Mouse (Mus musculus) ovary, postnatal 36 days (tissue): Measurements from ENCODE around the gene Wasf2.
A peak's percentile ranks its signal among the peaks of the same experiment; 100 is the strongest.
"Not testable (repeated sequence)": the region's sequence is repeated elsewhere in the genome, so short reads cannot be mapped to it uniquely, and the experiment has no call there.

Experiments
- DNase-seq: peaks from one replicate; pipeline ENCODE4 v3.0.0; 2022; ENCODE audit warnings: low spot score, mixed read lengths

The Wasf2 gene

DNA sequence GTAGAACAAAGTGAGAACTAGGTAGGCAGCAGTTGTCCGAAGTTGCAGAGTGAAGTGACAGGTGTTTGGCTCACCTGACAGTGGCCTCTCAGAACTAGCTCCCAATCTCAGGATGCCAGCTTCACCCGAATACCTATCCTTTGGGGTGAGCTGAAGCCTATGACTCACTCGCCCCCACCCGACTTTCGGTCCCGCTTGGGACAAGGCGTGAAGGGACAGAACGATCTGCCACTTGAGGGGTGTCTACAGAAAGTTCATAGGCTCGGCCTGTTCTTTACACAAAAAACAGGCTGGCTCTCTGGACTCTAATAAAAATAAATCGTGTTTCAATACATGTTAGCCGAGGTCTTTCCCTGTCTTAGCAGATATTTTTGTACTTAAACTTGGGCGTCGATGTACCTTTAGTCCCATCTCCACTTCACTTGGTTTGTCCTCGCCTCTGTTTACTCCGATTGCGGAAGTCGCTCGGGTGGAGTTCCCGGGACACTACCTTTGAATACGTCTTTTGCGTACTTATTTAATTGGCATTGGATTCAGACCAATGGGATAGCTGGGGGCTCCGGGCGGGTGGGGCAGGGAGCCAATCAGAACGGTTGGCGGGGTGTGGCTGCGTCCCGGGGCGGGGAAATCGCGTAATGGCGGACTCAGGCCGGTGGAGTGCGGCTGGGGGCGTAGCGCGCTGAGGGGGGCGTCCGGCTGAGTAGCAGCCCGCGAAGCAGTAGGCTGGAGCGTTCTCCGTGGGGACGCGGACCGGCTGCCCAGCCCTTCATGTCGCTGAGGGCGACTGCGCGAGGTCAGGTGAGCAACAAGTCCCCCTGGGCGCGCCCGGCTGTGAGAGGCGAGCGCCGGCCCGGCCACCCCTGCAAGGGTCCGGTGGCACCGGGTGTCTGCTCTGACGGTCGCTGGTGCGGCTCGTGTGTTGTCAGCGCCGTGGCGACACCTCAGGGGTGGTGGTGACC, at the start of gene Wasf2:
Gene Wasf2, plus strand, starts transcription at position 575 of the 959 bp plus-strand sequence.
- peak; percentile 89 for DNase-seq

GRCm38 (mm10) chr4:133080862-133081261, 49.4 kb upstream of the Wasf2 start:
- no peak for DNase-seq

DNA sequence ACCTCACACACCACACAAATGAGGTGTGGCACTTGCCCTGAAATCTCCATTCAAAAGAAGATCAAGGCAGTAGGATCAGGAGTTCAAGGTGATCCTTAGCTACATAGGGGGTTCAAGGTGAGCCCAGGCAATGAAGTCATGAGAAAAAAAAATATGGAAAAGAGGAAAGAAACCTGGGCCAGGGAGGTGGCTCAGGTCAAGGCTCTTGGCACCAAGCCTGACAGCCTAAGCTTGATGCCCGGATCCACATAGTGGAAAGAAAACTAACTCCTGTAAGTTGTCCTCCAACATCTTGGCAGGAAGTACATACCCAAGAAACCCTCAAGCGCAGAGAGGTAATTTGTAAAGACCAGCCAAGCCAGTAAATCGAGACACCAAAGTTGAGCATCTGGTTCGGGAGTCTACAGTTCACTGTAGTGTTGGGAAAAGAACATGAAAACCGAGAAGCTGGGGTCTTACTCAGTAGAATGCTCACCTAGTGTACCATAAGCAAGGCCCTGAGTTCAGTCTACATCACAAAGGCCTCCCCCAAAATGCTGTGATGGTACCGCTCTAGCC, 48.0 kb upstream of the Wasf2 start:
- DNase-seq = no peak

- peak; percentile 68 for DNase-seq
Observed at GRCm38 (mm10) chr4:133083991-133084861, 46.1 kb upstream of the Wasf2 start.

- DNase-seq = peak; percentile 77
Observed at GRCm38 (mm10) chr4:133085011-133085782, 45.1 kb upstream of the Wasf2 start.

DNA sequence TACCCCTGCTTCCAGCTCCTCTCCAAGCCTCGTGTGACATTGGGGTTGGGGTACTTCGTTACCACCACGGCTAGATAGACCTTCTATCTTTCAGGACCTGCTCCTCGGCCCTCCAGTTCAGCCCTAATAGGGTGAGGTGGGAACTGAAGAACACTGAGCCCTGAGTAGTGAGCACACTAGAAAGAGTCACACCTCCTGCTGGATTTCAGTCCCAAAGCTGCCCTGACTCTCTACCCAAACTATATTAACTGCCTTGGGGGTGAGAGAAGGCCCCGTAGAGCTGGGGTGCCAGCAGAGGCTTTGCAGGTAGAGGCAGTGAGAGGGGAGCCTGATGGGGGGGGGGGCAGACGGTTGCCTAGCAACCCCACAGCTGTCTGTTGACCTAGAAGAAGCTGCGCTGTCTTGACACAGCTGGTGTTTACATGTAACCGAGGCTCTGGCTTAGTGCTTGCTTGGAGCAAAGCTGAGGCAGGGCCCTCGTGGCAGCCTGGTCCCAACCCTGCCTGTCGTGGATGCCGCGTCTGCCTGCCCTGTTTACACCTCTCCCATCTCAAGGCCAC, 44.4 kb upstream of the Wasf2 start:
- DNase-seq = no peak

DNA sequence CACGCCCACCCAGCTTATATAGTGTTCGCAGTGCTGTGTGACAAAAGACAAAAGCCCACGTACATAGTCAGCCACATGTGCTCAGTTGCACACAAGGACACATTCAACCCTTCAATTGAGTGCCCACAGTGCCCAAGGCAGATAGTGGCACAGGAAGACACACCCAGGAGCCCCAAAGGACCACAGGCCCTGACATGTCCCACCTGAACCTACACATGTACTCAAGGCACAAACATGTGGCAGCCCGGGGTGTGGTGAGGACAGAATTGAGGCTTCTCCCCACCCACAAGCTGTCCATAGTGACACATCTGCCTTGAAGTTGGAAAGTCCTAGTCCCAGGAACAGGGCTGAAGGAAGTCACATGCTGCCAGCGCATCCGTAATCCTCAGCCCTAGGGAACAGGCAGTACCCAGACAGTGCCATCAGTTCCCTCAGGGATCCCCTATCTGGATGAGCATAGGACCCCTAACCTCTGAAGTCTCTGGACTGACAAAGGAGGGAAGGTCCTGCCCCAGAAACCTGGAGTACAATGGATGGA, 43.1 kb upstream of the Wasf2 start:
- DNase-seq = no peak

DNA sequence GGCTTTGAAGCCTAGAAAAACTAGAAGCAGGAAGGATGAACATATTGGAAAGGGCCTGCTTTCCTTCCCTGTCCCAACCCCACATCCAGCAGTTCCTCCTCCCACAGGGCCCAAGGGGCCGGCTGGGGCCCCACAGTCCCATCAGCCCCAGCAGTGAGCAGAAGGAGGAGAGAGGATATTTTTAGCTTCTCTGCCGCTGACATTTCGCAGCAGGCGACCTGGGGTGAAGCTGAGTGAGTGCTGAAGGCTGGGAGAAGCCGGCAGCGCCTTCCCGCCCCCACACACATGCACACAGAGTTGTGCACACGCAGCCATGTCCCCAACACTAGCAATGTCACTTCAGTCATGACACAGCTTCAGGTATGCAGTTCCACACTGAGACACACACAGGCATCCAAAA, 42.5 kb upstream of the Wasf2 start:
- no peak for DNase-seq

GRCm38 (mm10) chr4:133089319-133089718, 41.0 kb upstream of the Wasf2 start:
- no peak for DNase-seq

DNA sequence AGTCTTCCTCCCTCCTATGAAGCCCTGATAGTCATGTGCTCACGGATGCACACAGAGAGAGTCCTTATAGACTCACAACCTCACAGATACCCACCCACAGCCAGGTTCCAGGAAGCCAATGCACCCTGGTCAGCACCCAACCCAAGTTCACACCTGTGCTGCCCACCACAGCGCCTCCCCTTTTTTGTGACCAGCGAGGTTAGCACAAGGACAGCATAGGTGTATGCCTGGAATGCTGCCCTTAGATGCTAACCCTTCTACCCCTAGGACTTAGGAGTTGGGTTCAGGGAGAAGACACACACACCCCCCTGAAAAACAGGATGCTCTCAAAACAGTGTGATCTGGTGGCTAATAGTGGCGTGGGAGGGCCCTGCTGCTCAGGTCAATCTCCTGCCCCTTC, 40.5 kb upstream of the Wasf2 start:
- DNase-seq = no peak

- DNase-seq = no peak
Observed at GRCm38 (mm10) chr4:133090276-133090719, 40.0 kb upstream of the Wasf2 start.

- no peak for DNase-seq
Observed at GRCm38 (mm10) chr4:133090720-133091458, 39.4 kb upstream of the Wasf2 start.

DNA sequence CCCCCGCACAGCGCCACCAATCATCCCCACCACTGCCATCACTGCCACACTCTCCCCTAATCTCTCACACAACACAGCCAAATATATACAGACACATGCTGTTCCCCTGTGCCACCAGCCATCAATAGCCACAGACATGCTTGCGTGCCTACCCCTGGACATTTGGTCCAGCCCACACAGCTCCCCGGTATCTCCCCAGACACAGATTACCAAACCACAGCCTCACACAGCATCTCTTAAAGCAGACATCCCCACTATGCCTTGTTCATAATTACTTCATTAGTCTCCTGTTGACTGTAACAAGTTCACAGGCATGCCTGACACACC, 38.9 kb upstream of the Wasf2 start:
- DNase-seq = no peak

- peak; percentile 66 for DNase-seq
Observed at GRCm38 (mm10) chr4:133092453-133092901, 37.8 kb upstream of the Wasf2 start.

DNA sequence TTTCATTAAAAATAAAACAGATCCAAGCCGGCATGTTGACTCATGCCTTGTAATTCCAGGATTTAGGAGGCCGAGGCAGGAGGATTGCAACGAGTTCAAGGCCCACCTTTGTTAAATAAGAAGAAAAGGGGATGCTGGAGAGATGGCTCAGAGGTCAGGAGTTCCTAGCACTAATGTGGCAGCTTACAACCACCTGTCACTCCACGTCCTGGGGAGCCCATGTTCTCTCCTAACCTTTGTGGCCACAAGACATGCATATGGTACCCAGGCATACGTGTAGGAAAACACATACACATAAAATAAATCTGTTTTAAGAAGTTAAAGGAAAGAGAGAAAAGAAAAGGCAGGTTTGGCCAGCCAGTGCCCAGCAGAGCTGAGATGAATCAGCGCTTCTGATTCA, 37.2 kb upstream of the Wasf2 start:
- DNase-seq = no peak

DNA sequence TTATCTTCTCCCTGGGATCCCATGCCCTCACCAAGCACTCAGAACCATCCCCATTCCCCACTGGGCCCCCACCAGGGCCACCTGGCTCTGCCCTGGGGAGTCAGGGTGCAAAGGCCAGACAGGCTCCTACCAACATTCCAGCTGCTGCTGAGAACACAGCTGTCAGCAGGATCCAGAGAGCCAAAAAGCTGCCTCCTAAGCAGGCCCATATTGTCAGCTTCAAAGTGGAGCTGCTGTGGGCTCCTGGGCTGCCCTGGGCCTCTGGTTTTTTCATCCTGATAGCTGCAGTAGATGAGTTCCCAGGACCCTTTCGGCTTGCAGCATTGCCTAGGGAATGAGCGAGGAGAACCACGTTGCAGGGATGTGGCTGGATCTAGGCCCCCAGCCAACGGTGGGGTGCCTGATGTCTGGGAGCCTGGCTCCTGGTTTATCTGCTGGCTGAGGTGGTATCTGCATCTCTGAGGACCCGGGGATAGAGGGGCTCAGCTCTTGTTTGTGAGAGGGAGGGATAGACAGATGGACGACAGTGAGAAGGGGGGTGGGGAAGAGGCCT, 36.7 kb upstream of the Wasf2 start:
- no peak for DNase-seq

- DNase-seq = no peak
Observed at GRCm38 (mm10) chr4:133094255-133094654, 36.0 kb upstream of the Wasf2 start.

DNA sequence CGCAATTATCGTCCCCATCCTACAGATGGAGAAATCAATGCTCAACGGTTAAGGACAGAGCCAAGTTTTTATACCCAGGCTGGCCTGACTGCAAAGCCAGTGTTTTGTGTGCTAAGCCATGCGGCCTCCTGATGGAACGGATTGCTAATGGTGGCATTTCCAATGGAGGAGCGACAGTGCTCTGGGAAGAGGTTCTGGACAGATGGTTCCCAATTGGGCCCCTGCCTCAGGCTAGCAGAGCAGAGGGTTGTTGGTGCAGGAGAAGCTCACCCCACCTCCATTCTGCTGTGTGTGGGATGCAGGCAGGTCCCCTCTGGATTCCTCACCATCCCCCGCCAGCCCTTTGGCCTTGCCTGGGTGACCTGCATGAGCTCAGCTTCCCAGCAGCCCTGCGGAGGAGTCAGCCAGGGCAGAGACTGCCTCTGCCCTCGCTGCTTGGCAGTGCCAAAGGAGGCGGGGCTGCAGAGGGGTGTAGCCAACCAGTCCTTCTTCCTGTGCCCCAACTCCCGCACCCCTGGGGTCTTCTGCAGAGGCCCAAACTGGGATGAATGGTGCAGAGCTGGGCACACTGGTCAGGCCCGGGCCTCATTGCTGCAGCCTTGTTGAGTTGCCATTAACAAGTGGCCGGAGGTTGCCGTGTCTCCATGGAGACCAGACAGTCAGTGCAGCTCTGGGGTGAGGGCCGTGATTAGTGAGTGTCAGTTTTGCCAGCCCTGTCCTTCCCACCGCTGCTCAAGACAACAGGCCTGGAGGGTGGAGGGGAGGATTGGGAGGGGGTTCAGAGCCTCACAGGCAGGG, 35.2 kb upstream of the Wasf2 start:
- peak; percentile 87 for DNase-seq

DNA sequence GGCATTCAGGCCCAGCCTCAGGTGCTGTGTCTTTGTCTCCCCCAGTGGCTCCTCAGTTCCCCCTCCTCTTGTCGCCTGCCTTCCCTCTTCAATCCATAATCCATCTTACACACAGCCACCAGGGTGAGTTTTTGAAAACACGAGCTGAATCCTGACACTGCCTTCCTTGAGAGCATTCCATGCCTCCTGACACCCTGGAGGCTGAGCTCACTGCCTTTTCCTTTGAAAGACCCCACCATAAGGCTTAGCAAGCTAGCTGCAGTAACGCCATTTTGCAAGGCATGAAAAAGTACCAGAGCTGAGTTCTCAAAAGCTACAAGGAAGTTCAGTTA, 34.6 kb upstream of the Wasf2 start:
- DNase-seq = not testable (repeated sequence)
